Mouse (Mus musculus) gastrocnemius, adult 2 months (tissue): Measurements from ENCODE around the gene Ccdc36. TPM values are rescaled to one million over a fixed set of nuclear protein-coding genes. Genes with fewer than 3 reads are reported as not detected.

Experiments
- DNase-seq: peaks from one replicate; pipeline ENCODE4 v3.0.0; 2022
- H3K27ac ChIP-seq: fragments of 200-600 bp; 2 replicates; pipeline ENCODE4 v1.8.1; 2022; ENCODE audit warnings: mild to moderate bottlenecking
- H3K4me3 ChIP-seq: fragments of 200-600 bp; 2 replicates; pipeline ENCODE4 v1.8.1; 2022; ENCODE audit warnings: mild to moderate bottlenecking, moderate library complexity
- CTCF ChIP-seq: fragments of 200-600 bp; IDR thresholded peaks from 2 replicates; pipeline ENCODE4 v1.8.1; 2022; ENCODE audit warnings: antibody characterized with exemption, mild to moderate bottlenecking, moderate library complexity
- intact Hi-C: fragments of 180-260 bp; cut with DNase I; formaldehyde crosslinking; loops from one replicate; pipeline ENCODE4 v1.15.1; 2025
- total RNA-seq, 2 experiments: library from RNA; stranded (reverse); gene quantifications; 2 replicates each; pipeline ENCODE4 v1.2.3; 2021

Ccdc36 gene
- total RNA-seq, 2 experiments from 2014 or later, result not detected

- TF ChIP-seq CTCF, result no peak
- Histone ChIP-seq H3K4me3 (no peak overlapping the region), H3K27ac (no peak overlapping the region)
- DNase-seq, result no peak
- intact Hi-C loops, result loop anchor here (10.0 kb wide), 1 partner anchor 71 kb away; no protein-coding TSS in a partner anchor
These were observed 27.7 kb upstream of the Ccdc36 start for GRCm38 (mm10) chr9:108455747-108456571.

GRCm38 (mm10) chr9:108454429-108454828, 26.1 kb upstream of the Ccdc36 start:
- intact Hi-C loops, result loop anchor here (10.0 kb wide), 1 partner anchor 70 kb away; no protein-coding TSS in a partner anchor
- H3K27ac ChIP-seq, result no peak overlapping the region
- DNase-seq, result no peak
- no peak overlapping the region for H3K4me3 ChIP-seq
- TF ChIP-seq CTCF, result no peak

GRCm38 (mm10) chr9:108453458-108453857, 25.2 kb upstream of the Ccdc36 start:
- TF ChIP-seq CTCF, result no peak
- no peak overlapping the region for H3K4me3 ChIP-seq
- intact Hi-C loops, result loop anchor here (10.0 kb wide), 1 partner anchor 69 kb away; no protein-coding TSS in a partner anchor
- no peak for DNase-seq
- H3K27ac ChIP-seq, result no peak overlapping the region

- no peak for TF ChIP-seq CTCF
- H3K4me3 ChIP-seq, result peak overlapping the region; percentile 73
- peak overlapping the region; percentile 79 for H3K27ac ChIP-seq
- DNase-seq, result no peak
- intact Hi-C loops, result loop anchor here (10.0 kb wide), 1 partner anchor 68 kb away; no protein-coding TSS in a partner anchor
These were observed 24.6 kb upstream of the Ccdc36 start for GRCm38 (mm10) chr9:108452911-108453310.

GRCm38 (mm10) chr9:108452291-108452906, 24.1 kb upstream of the Ccdc36 start:
- intact Hi-C loops, result loop anchor here (10.0 kb wide), 1 partner anchor 68 kb away; no protein-coding TSS in a partner anchor
- no peak; the same call in 1 of the 2 replicates for TF ChIP-seq CTCF
- peak overlapping the region; percentile 79 for H3K27ac ChIP-seq
- DNase-seq, result peak; percentile 92
- peak overlapping the region; percentile 73 for H3K4me3 ChIP-seq

- no peak for TF ChIP-seq CTCF
- peak overlapping the region; percentile 79 for H3K27ac ChIP-seq
- intact Hi-C loops, result loop anchor here (10.0 kb wide), 1 partner anchor 67 kb away; no protein-coding TSS in a partner anchor
- peak overlapping the region; percentile 73 for H3K4me3 ChIP-seq
- DNase-seq, result no peak
These were observed 23.4 kb upstream of the Ccdc36 start for GRCm38 (mm10) chr9:108451519-108452160.

GRCm38 (mm10) chr9:108451170-108451493, 22.8 kb upstream of the Ccdc36 start:
- DNase-seq, result no peak
- TF ChIP-seq CTCF, result no peak
- peak overlapping the region; percentile 31; the same call in 1 of the 2 replicates for H3K27ac ChIP-seq

GRCm38 (mm10) chr9:108450292-108451169, 22.2 kb upstream of the Ccdc36 start:
- no peak for TF ChIP-seq CTCF
- no peak for DNase-seq
- intact Hi-C loops, result loop anchor here (10.0 kb wide), 1 partner anchor 66 kb away; no protein-coding TSS in a partner anchor
- H3K27ac ChIP-seq, result peak overlapping the region; percentile 31; the same call in 1 of the 2 replicates
- no peak overlapping the region for H3K4me3 ChIP-seq

More at GRCm38 (mm10) chr9:108451170-108451493, 22.8 kb upstream of the Ccdc36 start:
- intact Hi-C loops, result loop anchor here (10.0 kb wide), 1 partner anchor 66 kb away; no protein-coding TSS in a partner anchor
- H3K4me3 ChIP-seq, result no peak overlapping the region

- DNase-seq, result no peak
- intact Hi-C loops, result loop anchor here (10.0 kb wide), 1 partner anchor 65 kb away; no protein-coding TSS in a partner anchor
- no peak for TF ChIP-seq CTCF
- 0 out of 2 replicates have a peak overlapping the region, but pooled peaks have one; percentile 24 for H3K27ac ChIP-seq
- no peak overlapping the region for H3K4me3 ChIP-seq
These were observed 21.6 kb upstream of the Ccdc36 start for GRCm38 (mm10) chr9:108449860-108450259.

GRCm38 (mm10) chr9:108445125-108445524, 16.8 kb upstream of the Ccdc36 start:
- no peak overlapping the region for H3K27ac ChIP-seq
- H3K4me3 ChIP-seq, result no peak overlapping the region
- no peak for TF ChIP-seq CTCF
- intact Hi-C loops, result no loop called here
- no peak for DNase-seq

- H3K4me3 ChIP-seq, result peak overlapping the region; percentile 58
- no peak for DNase-seq
- TF ChIP-seq CTCF, result no peak
- intact Hi-C loops, result no loop called here
- H3K27ac ChIP-seq, result peak overlapping the region; percentile 25; the same call in 1 of the 2 replicates
These were observed 13.1 kb upstream of the Ccdc36 start for GRCm38 (mm10) chr9:108441236-108441919.
